Mouse (Mus musculus): ENCODE measurements around the gene Usp7. TPM values are rescaled to one million over a fixed set of nuclear protein-coding genes. Genes with fewer than 3 reads are reported as not detected.
"Not testable (repeated sequence)": the region's sequence is repeated elsewhere in the genome, so short reads cannot be mapped to it uniquely, and the experiment has no call there.

The Usp7 gene
- polyA plus RNA-seq, 1 experiment from 2014 or later = 35.9 TPM

DNA sequence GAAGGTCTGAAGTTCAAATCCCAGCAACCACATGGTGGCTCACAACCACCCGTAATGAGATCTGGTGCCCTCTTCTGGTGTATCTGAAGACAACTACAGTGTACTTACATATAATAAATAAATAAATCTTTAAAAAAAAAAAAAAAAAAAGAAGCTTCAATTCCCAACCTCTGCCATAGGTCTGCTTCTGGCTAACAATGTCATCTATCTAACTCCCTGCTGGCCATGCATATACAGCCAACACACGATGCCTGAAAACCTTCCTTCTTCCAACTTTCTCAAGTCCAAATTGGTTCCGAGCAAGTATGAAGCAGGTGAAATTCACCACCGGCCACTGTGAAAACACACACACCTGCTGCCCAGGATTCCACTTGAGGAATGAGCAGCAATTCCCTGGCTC lies 59.7 kb downstream of the Usp7 start:
- peaks cover 45% of the 10 kb centered on the region for H3K4me1 ChIP-seq
- H3K9ac ChIP-seq (replicated peaks); H3K4me2 ChIP-seq (replicated peaks); H3K27me3 ChIP-seq; ATAC-seq (ENCODE audit: low FRiP score, low read depth); H3K4me3 ChIP-seq; H3K27ac ChIP-seq (replicated peaks); H3K36me3 ChIP-seq; H3K9me3 ChIP-seq: not testable (repeated sequence)
- WGBS = 91% methylated on average over 3 of the region's 4 CpGs

DNA sequence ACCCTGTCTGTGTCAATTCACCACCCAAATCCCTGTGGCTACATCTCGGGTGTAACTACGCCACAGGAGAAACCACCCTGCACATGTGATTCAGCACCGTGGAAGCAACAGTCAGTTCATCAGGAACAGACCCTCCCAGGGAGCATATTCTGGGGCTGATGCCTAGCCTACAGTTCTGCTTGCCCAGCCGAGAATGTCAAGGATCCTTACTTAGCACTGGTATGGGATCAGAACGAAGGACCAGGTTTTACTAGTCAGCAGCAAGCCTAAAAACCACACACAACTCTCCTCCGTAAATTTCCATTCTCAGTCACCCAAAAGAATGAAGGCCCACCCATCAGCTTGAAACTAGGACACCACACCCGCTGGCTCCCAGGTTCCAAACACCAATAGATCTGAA lies 60.5 kb downstream of the Usp7 start:
- no peak for ATAC-seq (ENCODE audit: low FRiP score, low read depth)
- H3K4me1 ChIP-seq = peaks cover 39% of the 10 kb centered on the region
- no peak overlapping the region for H3K9ac ChIP-seq (replicated peaks)
- no peak overlapping the region for H3K4me2 ChIP-seq (replicated peaks)
- H3K9me3 ChIP-seq = no peaks in the 10 kb centered on the region
- H3K36me3 ChIP-seq = no peaks in the 10 kb centered on the region
- no peaks in the 10 kb centered on the region for H3K27me3 ChIP-seq
- H3K4me3 ChIP-seq = no peak overlapping the region
- WGBS = 87% methylated on average over 7 of the region's 7 CpGs
- no peak overlapping the region for H3K27ac ChIP-seq (replicated peaks)

DNA sequence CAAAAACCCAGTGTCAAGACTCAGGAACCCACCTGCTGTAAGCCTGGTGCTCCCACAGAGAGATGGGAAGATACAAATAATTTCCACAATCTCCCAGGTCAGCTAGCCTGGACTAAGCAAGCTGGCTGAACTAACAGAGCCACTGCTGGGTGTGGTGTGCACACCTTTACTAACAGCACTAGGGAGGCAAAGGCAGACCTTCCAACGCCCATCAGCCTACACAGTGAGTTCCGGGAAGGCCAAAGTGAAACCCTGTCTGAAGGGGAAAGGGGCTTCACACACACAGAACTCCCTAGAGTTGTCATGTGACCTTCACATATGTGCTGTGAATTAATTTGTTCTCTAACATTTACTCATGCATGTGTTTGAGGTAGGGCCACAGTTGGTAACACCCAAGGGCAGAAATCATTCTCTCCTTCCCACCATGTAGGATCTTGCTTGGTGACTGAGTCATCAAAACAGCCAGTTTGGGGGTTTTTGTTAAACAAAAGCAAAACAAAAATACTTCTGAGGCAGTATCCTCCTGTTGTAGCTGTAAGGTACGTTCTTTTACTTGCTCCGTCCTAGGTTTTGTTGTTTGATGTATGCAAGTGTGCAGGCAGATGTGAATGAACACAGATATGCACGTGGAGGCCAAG lies 63.9 kb downstream of the Usp7 start:
- Histone ChIP-seq H3K36me3 (no peaks in the 10 kb centered on the region), H3K27ac (replicated peaks) (no peak overlapping the region), H3K9me3 (no peaks in the 10 kb centered on the region), H3K4me3 (no peak overlapping the region), H3K4me1 (peaks cover 12% of the 10 kb centered on the region), H3K9ac (replicated peaks) (no peak overlapping the region), H3K4me2 (replicated peaks) (no peak overlapping the region), H3K27me3 (no peaks in the 10 kb centered on the region)
- no peak for ATAC-seq (ENCODE audit: low FRiP score, low read depth)
- WGBS = 89% methylated on average over 5 of the region's 5 CpGs

DNA sequence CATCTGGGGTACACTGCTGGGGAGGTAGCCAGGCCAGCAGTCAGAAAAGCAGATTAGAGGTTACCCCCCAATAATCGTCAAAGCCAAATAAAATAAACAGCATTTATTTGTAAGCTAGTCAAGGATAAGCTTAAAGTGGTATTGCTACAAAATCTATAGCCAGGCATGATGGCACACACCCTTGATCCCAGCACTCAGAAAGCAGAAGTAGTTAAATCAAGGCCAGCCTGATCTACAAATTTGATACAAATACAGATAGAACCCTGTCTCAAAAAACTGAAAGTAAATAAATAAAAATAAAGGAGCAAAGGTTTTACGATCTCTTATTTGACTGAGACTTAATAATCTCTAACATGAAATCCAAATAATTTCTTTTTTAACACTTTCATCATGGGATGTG lies 66.3 kb downstream of the Usp7 start:
- no peaks in the 10 kb centered on the region for H3K27me3 ChIP-seq
- no peak overlapping the region for H3K9ac ChIP-seq (replicated peaks)
- H3K27ac ChIP-seq (replicated peaks) = no peak overlapping the region
- no peaks in the 10 kb centered on the region for H3K36me3 ChIP-seq
- no peaks in the 10 kb centered on the region for H3K9me3 ChIP-seq
- ATAC-seq (ENCODE audit: low FRiP score, low read depth) = no peak
- H3K4me1 ChIP-seq = peaks cover 12% of the 10 kb centered on the region
- WGBS = 90% methylated on average over 2 of the region's 2 CpGs
- no peak overlapping the region for H3K4me3 ChIP-seq
- H3K4me2 ChIP-seq (replicated peaks) = no peak overlapping the region

DNA sequence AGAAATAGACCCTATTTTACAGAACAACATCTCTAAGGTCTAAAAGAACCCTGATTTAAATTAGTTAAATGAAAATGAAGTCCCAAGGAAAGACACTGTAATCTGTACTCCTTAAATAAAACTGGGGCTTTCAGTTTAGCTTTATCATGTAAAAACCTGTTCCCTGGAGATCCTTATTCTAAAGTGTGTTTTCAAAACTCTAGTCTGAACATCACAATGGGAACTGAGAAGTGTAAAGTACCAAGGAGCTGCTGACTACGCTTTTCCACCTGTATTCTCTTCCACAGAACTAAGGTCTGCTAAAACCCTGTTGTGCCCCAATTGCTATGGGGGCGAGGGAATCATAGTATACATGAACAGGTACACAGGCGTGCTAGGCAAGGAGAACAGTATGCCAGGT lies 68.1 kb downstream of the Usp7 start:
- no peak overlapping the region for H3K4me3 ChIP-seq
- no peaks in the 10 kb centered on the region for H3K36me3 ChIP-seq
- no peak overlapping the region for H3K4me2 ChIP-seq (replicated peaks)
- 82% methylated on average over 3 of the region's 3 CpGs for WGBS
- no peak overlapping the region for H3K9ac ChIP-seq (replicated peaks)
- no peaks in the 10 kb centered on the region for H3K9me3 ChIP-seq
- no peak for ATAC-seq (ENCODE audit: low FRiP score, low read depth)
- H3K27ac ChIP-seq (replicated peaks) = no peak overlapping the region
- peaks cover 2% of the 10 kb centered on the region; the same call in 1 of the 2 replicates for H3K4me1 ChIP-seq
- H3K27me3 ChIP-seq = no peaks in the 10 kb centered on the region

DNA sequence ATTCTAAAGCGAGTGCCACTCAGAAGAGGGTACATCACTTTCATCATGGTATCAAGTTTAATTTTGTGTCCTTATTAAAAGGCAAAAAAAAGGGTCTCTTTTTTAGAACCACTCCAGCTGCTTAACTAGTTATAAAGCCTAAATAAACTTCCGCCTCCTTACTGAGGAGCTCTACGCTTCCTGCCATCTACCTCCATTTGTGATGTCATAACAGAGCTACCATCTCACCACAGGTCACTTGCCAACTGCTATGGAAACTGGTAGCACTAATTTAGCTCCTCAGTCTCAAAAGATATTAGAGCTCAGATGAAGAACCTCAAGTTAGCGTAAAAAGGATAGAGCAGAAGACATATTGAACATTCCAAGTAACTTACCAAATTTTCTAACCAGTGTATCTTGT lies 71.7 kb downstream of the Usp7 start:
- H3K4me3 ChIP-seq = no peak overlapping the region
- H3K4me2 ChIP-seq (replicated peaks) = no peak overlapping the region
- 95% methylated on average over 4 of the region's 4 CpGs for WGBS
- peaks cover 9% of the 10 kb centered on the region for H3K36me3 ChIP-seq
- no peak overlapping the region for H3K9ac ChIP-seq (replicated peaks)
- no peaks in the 10 kb centered on the region for H3K9me3 ChIP-seq
- no peak for ATAC-seq (ENCODE audit: low FRiP score, low read depth)
- no peaks in the 10 kb centered on the region for H3K27me3 ChIP-seq
- no peak overlapping the region for H3K27ac ChIP-seq (replicated peaks)
- peaks cover 5% of the 10 kb centered on the region; the same call in 1 of the 2 replicates for H3K4me1 ChIP-seq

DNA sequence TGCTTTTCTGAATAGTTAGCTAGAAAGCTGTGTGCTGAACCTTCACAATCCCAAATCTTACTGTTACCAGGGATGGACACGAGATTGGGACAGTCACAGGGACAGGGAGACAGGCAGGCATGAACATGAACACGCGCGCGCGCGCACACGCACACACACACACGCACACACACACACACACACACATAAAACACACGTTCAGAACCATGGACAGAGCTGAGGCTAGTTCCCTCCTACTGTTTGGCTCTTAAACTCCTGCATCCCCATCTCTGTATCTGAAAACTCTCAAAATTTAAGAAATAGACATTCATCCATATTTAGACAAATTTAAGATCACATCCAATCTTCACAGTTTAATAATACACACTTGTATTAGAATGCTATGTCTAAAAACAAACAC lies 74.4 kb downstream of the Usp7 start:
- WGBS = 95% methylated on average over 10 of the region's 10 CpGs
- peaks cover 34% of the 10 kb centered on the region for H3K36me3 ChIP-seq
- no peaks in the 10 kb centered on the region for H3K9me3 ChIP-seq
- no peak overlapping the region for H3K9ac ChIP-seq (replicated peaks)
- no peak for ATAC-seq (ENCODE audit: low FRiP score, low read depth)
- peaks cover 5% of the 10 kb centered on the region; the same call in 1 of the 2 replicates for H3K4me1 ChIP-seq
- no peaks in the 10 kb centered on the region for H3K27me3 ChIP-seq
- no peak overlapping the region for H3K4me3 ChIP-seq
- no peak overlapping the region for H3K27ac ChIP-seq (replicated peaks)
- no peak overlapping the region for H3K4me2 ChIP-seq (replicated peaks)

DNA sequence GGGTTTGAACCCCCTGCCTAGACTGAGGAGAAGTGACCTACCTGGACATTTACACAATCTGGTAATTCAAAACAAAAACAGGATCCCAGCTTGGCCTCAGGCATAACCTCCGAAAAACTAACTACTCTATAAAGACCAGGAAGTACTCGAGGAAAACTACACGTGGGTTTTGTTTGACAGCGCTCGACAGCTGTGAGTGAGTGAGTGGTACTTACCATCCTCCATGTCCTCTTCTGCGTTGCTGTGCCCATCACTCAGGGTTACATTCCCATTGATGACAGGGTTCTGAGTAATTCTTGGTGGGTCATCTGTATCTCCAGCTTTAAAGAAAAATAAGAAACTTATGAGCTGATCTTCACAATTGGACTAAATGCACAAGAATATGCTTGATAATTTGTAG lies 75.8 kb downstream of the Usp7 start:
- peaks cover 46% of the 10 kb centered on the region for H3K36me3 ChIP-seq
- 85% methylated on average over 6 of the region's 6 CpGs for WGBS

DNA sequence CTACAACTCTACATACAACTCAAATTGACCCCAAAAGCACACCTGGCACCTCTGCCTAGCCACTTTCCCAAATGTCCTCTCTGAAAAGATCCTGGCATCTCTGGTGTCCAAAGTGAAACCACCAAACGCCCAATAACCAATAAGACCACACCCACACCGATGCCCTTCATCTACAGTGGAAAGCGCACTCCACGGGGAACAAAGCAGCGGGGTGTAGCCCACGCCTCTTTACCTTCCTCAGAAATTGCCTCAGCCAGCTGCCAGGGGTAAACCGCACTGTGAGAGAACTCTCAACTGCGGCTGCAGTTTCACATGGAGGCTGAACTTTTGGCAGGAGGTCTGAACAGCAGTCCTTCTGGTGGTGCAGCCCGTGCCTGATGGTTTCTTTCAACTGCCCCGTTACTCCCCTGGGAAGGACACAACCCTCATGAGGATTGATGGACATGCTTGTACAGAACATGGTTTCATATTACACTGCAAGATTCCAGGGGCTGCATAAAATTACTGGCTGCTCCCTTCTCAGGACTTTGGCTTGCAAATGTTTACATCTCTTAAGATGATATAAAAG lies 76.5 kb downstream of the Usp7 start:
- no peak overlapping the region for H3K4me3 ChIP-seq
- H3K36me3 ChIP-seq = peaks cover 53% of the 10 kb centered on the region
- no peak overlapping the region for H3K9ac ChIP-seq (replicated peaks)
- H3K27me3 ChIP-seq = no peaks in the 10 kb centered on the region
- peaks cover 5% of the 10 kb centered on the region; the same call in 1 of the 2 replicates for H3K4me1 ChIP-seq
- H3K27ac ChIP-seq (replicated peaks) = no peak overlapping the region
- WGBS = 84% methylated on average over 10 of the region's 10 CpGs
- H3K4me2 ChIP-seq (replicated peaks) = no peak overlapping the region
- ATAC-seq (ENCODE audit: low FRiP score, low read depth) = no peak
- no peaks in the 10 kb centered on the region for H3K9me3 ChIP-seq

More for the DNA sequence above, 75.8 kb downstream of the Usp7 start:
- Histone ChIP-seq H3K4me1 (peaks cover 5% of the 10 kb centered on the region; the same call in 1 of the 2 replicates), H3K9ac (replicated peaks) (no peak overlapping the region), H3K4me3 (no peak overlapping the region), H3K27me3 (no peaks in the 10 kb centered on the region), H3K4me2 (replicated peaks) (no peak overlapping the region), H3K9me3 (no peaks in the 10 kb centered on the region), H3K27ac (replicated peaks) (no peak overlapping the region)
- ATAC-seq (ENCODE audit: low FRiP score, low read depth) = no peak

DNA sequence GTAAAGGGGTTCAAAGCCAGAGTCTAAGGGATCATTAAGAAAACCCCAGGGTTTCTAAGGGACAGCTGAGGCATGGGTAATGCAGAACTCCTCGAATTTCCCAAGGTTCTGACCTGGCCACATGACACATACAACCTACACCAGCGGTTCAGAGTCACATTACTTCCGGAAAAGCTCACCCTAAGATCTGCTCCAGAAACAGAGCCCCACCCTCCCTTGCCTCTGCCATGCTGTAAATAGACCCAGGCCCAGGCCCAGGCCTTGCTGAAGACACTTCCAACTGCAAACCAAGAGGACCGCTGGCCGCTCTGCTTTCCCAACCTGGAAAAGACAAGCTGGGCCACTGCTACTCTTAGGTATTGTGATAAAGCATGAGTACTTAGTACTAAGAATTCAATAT lies 77.3 kb downstream of the Usp7 start:
- no peaks in the 10 kb centered on the region for H3K27me3 ChIP-seq
- no peak overlapping the region for H3K4me2 ChIP-seq (replicated peaks)
- ATAC-seq (ENCODE audit: low FRiP score, low read depth) = no peak
- peaks cover 5% of the 10 kb centered on the region; the same call in 1 of the 2 replicates for H3K4me1 ChIP-seq
- no peak overlapping the region for H3K4me3 ChIP-seq
- no peak overlapping the region for H3K27ac ChIP-seq (replicated peaks)
- H3K36me3 ChIP-seq = peaks cover 59% of the 10 kb centered on the region
- H3K9me3 ChIP-seq = no peaks in the 10 kb centered on the region
- no peak overlapping the region for H3K9ac ChIP-seq (replicated peaks)
- whole genome bisulfite sequencing = 93% methylated on average over 5 of the region's 5 CpGs

DNA sequence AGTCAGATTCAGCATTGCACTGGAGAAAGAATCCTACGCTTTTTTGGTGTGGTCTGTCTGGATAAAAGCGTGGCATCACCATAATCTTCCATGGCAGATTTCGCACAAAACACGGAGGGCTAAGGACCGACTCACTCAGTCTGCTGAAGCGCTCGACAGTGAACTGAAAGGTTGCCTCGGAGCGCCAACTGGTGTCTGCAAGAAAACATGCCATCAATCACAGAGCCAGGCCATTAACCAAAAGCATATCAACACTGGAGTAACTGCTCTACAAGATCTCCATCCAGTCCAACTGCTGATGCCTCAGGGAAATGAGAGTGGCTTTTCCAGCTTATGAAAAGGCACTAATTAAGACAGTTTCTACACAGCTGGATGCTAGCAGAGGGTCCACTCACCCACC lies 80.1 kb downstream of the Usp7 start:
- Histone ChIP-seq H3K4me1 (no peaks in the 10 kb centered on the region), H3K27me3 (no peaks in the 10 kb centered on the region), H3K36me3 (peaks cover 86% of the 10 kb centered on the region), H3K4me3 (no peak overlapping the region), H3K9me3 (no peaks in the 10 kb centered on the region), H3K9ac (replicated peaks) (no peak overlapping the region), H3K27ac (replicated peaks) (no peak overlapping the region), H3K4me2 (replicated peaks) (no peak overlapping the region)
- WGBS = 76% methylated on average over 9 of the region's 9 CpGs
- no peak for ATAC-seq (ENCODE audit: low FRiP score, low read depth)

DNA sequence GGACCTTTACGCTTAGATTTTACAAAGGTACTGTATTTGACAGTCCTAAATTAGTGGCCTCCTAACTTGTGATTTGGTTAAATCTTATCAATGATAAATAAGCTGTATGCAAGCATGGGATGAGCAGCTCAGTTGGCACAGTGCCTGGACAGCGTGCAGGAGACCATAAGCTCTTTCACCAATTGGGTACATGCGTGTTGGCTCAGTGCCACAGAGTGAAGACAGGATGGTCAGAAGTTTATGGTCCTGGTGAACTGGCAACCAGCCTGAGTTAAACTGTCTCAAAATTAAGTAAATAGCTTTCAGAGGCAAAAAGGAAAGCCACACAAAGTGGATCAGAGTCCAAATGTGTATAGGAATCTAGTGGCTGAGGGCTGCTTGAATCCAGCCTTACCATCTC lies 91.5 kb downstream of the Usp7 start:
- no peak overlapping the region for H3K4me2 ChIP-seq (replicated peaks)
- 95% methylated on average over 3 of the region's 3 CpGs for WGBS
- no peak overlapping the region for H3K4me3 ChIP-seq
- H3K4me1 ChIP-seq = no peaks in the 10 kb centered on the region
- H3K36me3 ChIP-seq = peaks cover 92% of the 10 kb centered on the region
- no peak overlapping the region for H3K27ac ChIP-seq (replicated peaks)
- no peak overlapping the region for H3K9ac ChIP-seq (replicated peaks)
- ATAC-seq (ENCODE audit: low FRiP score, low read depth) = no peak
- H3K9me3 ChIP-seq = no peaks in the 10 kb centered on the region
- H3K27me3 ChIP-seq = no peaks in the 10 kb centered on the region

DNA sequence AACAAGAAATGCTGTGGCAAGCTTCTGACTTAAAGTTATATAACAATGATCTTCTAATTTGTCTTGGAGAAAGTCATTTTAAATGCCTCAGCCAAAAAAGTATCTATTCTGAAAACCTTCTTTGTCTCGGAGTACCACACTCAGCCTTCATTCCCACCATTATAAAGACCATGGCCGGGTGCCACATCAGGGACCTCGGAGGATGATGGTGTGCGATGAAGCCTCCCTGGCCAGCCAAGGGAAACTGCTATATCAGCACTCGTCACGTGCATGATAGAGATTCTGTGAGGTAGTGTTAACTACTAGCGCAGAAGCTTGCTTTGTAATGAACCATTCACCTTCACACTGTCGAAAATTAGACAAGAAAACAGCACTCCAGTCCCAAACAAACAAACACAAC lies 92.6 kb downstream of the Usp7 start:
- Histone ChIP-seq H3K4me1 (no peaks in the 10 kb centered on the region), H3K4me3 (no peak overlapping the region), H3K9me3 (no peaks in the 10 kb centered on the region), H3K27me3 (no peaks in the 10 kb centered on the region), H3K4me2 (replicated peaks) (no peak overlapping the region), H3K27ac (replicated peaks) (no peak overlapping the region), H3K36me3 (peaks cover 95% of the 10 kb centered on the region), H3K9ac (replicated peaks) (no peak overlapping the region)
- no peak for ATAC-seq (ENCODE audit: low FRiP score, low read depth)
- WGBS = 90% methylated on average over 8 of the region's 8 CpGs

Data from midbrain, embryonic 12.5 days (tissue).